Mouse (Mus musculus) brain, adult 10 weeks (tissue): Measurements from ENCODE around the gene Atp8a1. TPM values are rescaled to one million over a fixed set of nuclear protein-coding genes. Genes with fewer than 3 reads are reported as not detected.

Experiments used
- polyA plus RNA-seq: library from polyadenylated mRNA; stranded (reverse); fragments of 350-450 nt; fragmentation: Illumina TruSeq; extraction: RNeasy Lipid Tissue Mini Kit (QIAGEN cat#74804); gene quantifications from one replicate; pipeline ENCODE4 v1.2.3, GENCODE M21; 2015; ENCODE audit warnings: low read depth, low replicate concordance

The Atp8a1 gene
- polyA plus RNA-seq, result 71.3 TPM

GRCm38 (mm10) chr5:67847253-67848165, at the start of gene Atp8a1:
Gene Atp8a1 (minus strand): TSS chr5:67847434.

GRCm38 (mm10) chr5:67607804-67608673, 239.2 kb downstream of the Atp8a1 start, which contains the start of gene Shisa3:
Gene Shisa3 (plus strand): TSS chr5:67607882.

Other genes with a start within 250 kb of the Atp8a1 start
- gene Shisa3, start 239.6 kb downstream of the Atp8a1 start, polyA plus RNA-seq, result 0.71 TPM
- not detected for gene Gm5108, start 94.2 kb upstream of the Atp8a1 start, polyA plus RNA-seq
- gene Gm21905, start 99.0 kb upstream of the Atp8a1 start, polyA plus RNA-seq, result not detected
- not detected for gene Grxcr1, start 184.4 kb upstream of the Atp8a1 start, polyA plus RNA-seq